Mouse (Mus musculus): Measurements from ENCODE around the gene Lmx1b. TPM values are rescaled to one million over a fixed set of nuclear protein-coding genes. Genes with fewer than 3 reads are reported as not detected.

The Lmx1b gene
- polyA plus RNA-seq, 1 experiment, result not detected

DNA sequence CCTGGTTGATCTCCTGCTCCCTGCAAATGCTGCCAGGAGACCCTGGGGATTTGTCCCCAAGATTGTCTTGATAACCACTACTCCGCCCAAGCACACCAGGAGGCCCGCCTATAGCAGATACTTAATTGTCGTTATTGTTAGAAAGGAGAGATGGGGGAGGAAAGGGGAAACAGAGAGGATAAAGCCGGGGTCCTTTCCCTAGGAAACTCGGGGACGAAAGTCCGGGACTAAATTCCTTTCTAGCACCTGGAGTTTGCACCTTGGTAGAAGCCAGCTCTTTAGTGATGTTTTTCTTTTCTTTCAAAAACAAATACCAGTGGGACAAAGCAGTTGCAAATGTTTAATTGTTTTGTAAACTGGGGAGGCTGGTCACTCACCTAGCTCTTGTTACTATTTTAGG lies 3.0 kb downstream of the Lmx1b start:
- peaks cover 99% of the 10 kb centered on the region for H3K27me3 ChIP-seq (replicated peaks)
- no peak overlapping the region for H3K4me3 ChIP-seq (replicated peaks)
- peaks cover 35% of the 10 kb centered on the region for H3K4me1 ChIP-seq
- no peaks in the 10 kb centered on the region for H3K36me3 ChIP-seq (replicated peaks; ENCODE audit: low read length)
- TF ChIP-seq GATA1 (IDR thresholded peaks at IDR 0.05; ENCODE audit: borderline replicate concordance, low read length), result no peak
- H3K9me3 ChIP-seq, result no peaks in the 10 kb centered on the region

- no peak for TF ChIP-seq GATA1 (IDR thresholded peaks at IDR 0.05; ENCODE audit: borderline replicate concordance, low read length)
- no peak for TF ChIP-seq FLI1 (IDR thresholded peaks at IDR 0.05; ENCODE audit: low read length)
- Histone ChIP-seq H3K36me3 (replicated peaks; ENCODE audit: low read length) (no peaks in the 10 kb centered on the region), H3K27me3 (replicated peaks) (peaks cover 99% of the 10 kb centered on the region), H3K4me1 (peaks cover 29% of the 10 kb centered on the region), H3K9me3 (no peaks in the 10 kb centered on the region), H3K4me3 (replicated peaks) (peak overlapping the region; percentile 33)
Measured at GRCm38 (mm10) chr2:33636628-33637188, 3.6 kb downstream of the Lmx1b start.

- Histone ChIP-seq H3K36me3 (replicated peaks; ENCODE audit: low read length) (no peaks in the 10 kb centered on the region), H3K4me3 (replicated peaks) (no peak overlapping the region), H3K4me1 (peaks cover 25% of the 10 kb centered on the region), H3K9me3 (no peaks in the 10 kb centered on the region), H3K27me3 (replicated peaks) (peaks cover 99% of the 10 kb centered on the region)
- TF ChIP-seq GATA1 (IDR thresholded peaks at IDR 0.05; ENCODE audit: borderline replicate concordance, low read length) (no peak), FLI1 (IDR thresholded peaks at IDR 0.05; ENCODE audit: low read length) (no peak)
Measured at GRCm38 (mm10) chr2:33636117-33636521, 4.2 kb downstream of the Lmx1b start.

GRCm38 (mm10) chr2:33635323-33636116 lies 4.8 kb downstream of the Lmx1b start:
- H3K9me3 ChIP-seq, result no peaks in the 10 kb centered on the region
- H3K4me3 ChIP-seq (replicated peaks), result no peak overlapping the region
- H3K4me1 ChIP-seq, result peaks cover 22% of the 10 kb centered on the region
- H3K36me3 ChIP-seq (replicated peaks; ENCODE audit: low read length), result no peaks in the 10 kb centered on the region
- no peak for TF ChIP-seq GATA1 (IDR thresholded peaks at IDR 0.05; ENCODE audit: borderline replicate concordance, low read length)
- no peak for TF ChIP-seq FLI1 (IDR thresholded peaks at IDR 0.05; ENCODE audit: low read length)
- peaks cover 99% of the 10 kb centered on the region for H3K27me3 ChIP-seq (replicated peaks)

DNA sequence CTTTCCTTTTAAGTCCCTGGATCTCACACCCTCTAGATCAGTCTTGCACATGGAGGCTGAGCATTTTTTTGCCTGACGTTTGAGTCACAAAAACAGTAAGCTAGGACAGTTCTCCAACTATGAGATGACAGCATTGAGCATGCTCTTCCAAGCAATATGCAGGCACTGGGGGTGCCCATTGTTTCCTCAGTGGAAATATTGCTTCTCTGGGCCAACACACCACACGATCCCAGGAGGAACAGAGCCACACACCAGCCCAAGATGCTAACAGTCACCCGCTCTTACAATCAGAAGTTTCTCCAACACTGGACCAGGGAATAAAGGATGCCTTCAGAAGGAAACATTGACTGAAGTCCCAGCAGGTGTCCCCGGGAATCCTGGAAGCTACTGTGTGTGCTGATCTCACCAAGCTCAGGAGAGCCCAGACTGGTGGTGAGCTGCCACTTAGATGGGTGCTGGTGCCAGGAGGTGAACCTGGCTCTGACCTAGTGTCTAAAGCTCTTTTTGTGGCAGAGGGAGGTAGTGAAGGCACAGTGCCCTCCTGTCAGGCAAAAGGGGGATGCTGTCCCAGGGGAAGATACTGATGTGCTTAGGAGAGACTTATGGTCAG lies 5.7 kb downstream of the Lmx1b start:
- Histone ChIP-seq H3K27me3 (replicated peaks) (peaks cover 99% of the 10 kb centered on the region), H3K9me3 (no peaks in the 10 kb centered on the region), H3K4me1 (peaks cover 12% of the 10 kb centered on the region), H3K36me3 (replicated peaks; ENCODE audit: low read length) (no peaks in the 10 kb centered on the region), H3K4me3 (replicated peaks) (no peak overlapping the region)
- TF ChIP-seq GATA1 (IDR thresholded peaks at IDR 0.05; ENCODE audit: borderline replicate concordance, low read length) (no peak), FLI1 (IDR thresholded peaks at IDR 0.05; ENCODE audit: low read length) (no peak)

DNA sequence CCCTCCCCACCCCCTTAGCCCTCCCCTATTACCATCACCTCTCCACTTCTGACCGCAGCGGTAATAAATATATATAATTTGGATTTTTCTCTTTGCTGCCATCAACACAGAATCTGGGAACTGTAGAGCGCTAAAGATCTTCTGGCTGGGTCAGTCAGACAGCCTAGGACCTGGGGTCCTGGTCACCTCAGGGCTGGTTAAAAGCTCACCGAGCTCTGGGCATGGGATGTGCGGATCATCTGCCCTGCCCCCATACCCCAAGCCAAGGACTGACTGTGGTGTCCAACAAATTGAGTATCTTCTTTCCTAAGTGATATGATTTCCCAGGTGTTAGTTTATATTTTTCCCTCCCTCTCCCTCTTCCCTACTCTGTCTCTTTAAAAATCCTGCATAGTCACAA lies 6.4 kb downstream of the Lmx1b start:
- TF ChIP-seq GATA1 (IDR thresholded peaks at IDR 0.05; ENCODE audit: borderline replicate concordance, low read length) (no peak), FLI1 (IDR thresholded peaks at IDR 0.05; ENCODE audit: low read length) (no peak)
- Histone ChIP-seq H3K36me3 (replicated peaks; ENCODE audit: low read length) (no peaks in the 10 kb centered on the region), H3K27me3 (replicated peaks) (peaks cover 99% of the 10 kb centered on the region), H3K4me3 (replicated peaks) (no peak overlapping the region), H3K4me1 (peaks cover 8% of the 10 kb centered on the region; the same call in 1 of the 2 replicates), H3K9me3 (no peaks in the 10 kb centered on the region)

- TF ChIP-seq FLI1 (IDR thresholded peaks at IDR 0.05; ENCODE audit: low read length) (no peak), GATA1 (IDR thresholded peaks at IDR 0.05; ENCODE audit: borderline replicate concordance, low read length) (no peak)
- Histone ChIP-seq H3K36me3 (replicated peaks; ENCODE audit: low read length) (no peaks in the 10 kb centered on the region), H3K27me3 (replicated peaks) (peaks cover 99% of the 10 kb centered on the region), H3K4me1 (peaks cover 8% of the 10 kb centered on the region; the same call in 1 of the 2 replicates), H3K4me3 (replicated peaks) (no peak overlapping the region), H3K9me3 (no peaks in the 10 kb centered on the region)
Measured at GRCm38 (mm10) chr2:33633237-33633636, 7.1 kb downstream of the Lmx1b start.

DNA sequence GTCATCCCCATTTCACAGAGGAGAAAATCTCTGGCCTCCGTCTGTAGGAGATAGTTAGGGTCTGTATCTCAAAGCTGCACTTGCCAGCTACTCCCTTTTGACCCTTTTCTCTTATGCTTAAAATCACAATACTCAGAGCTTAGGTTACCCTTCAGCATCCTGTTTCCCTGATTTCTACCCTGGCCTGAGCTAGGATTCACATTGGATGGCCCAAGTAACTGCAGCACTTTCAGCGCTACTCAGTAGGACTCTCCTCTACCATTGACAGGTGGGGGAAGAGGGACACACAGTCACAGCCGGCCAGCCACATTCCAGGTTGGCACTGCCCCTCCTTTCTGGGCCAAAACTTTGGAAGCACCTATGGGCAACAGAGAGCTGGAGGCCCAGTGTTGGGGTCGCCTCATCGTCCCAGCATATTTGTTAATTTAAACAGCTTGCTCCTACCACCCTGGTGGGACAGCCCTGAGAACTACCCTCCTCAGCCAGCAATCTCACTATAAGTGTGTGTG lies 7.7 kb downstream of the Lmx1b start:
- Histone ChIP-seq H3K36me3 (replicated peaks; ENCODE audit: low read length) (no peaks in the 10 kb centered on the region), H3K4me3 (replicated peaks) (no peak overlapping the region), H3K9me3 (no peaks in the 10 kb centered on the region), H3K27me3 (replicated peaks) (peaks cover 99% of the 10 kb centered on the region), H3K4me1 (peaks cover 8% of the 10 kb centered on the region; the same call in 1 of the 2 replicates)
- TF ChIP-seq FLI1 (IDR thresholded peaks at IDR 0.05; ENCODE audit: low read length) (no peak), GATA1 (IDR thresholded peaks at IDR 0.05; ENCODE audit: borderline replicate concordance, low read length) (no peak)

GRCm38 (mm10) chr2:33631708-33632343 lies 8.5 kb downstream of the Lmx1b start:
- Histone ChIP-seq H3K27me3 (replicated peaks) (peaks cover 100% of the 10 kb centered on the region), H3K9me3 (no peaks in the 10 kb centered on the region), H3K4me3 (replicated peaks) (no peak overlapping the region), H3K36me3 (replicated peaks; ENCODE audit: low read length) (no peaks in the 10 kb centered on the region), H3K4me1 (peaks cover 8% of the 10 kb centered on the region)
- no peak for TF ChIP-seq FLI1 (IDR thresholded peaks at IDR 0.05; ENCODE audit: low read length)
- no peak for TF ChIP-seq GATA1 (IDR thresholded peaks at IDR 0.05; ENCODE audit: borderline replicate concordance, low read length)

All from megakaryocyte, embryonic 14.5 days (primary cell).